Mouse (Mus musculus) left cerebral cortex, postnatal 10 days (tissue): ENCODE data around the gene Rbpms2. TPM values are rescaled to one million over a fixed set of nuclear protein-coding genes. Genes with fewer than 3 reads are reported as not detected.

Experiments
- DNase-seq, 2 experiments: peaks; one replicate each; pipeline ENCODE4 v3.0.0; 2021 to 2022; ENCODE audit warnings: low spot score in 2 of 2, mixed read lengths in 1 of 2; ENCODE audit errors: extremely low spot score in 1 of 2
- intact Hi-C: fragments of 180-260 bp; cut with DNase I; formaldehyde crosslinking; loops from one replicate; pipeline ENCODE4 v1.15.1; 2025
- total RNA-seq, 2 experiments: library from RNA; stranded (reverse); gene quantifications; 2 replicates each; pipeline ENCODE4 v1.2.3; 2021

Rbpms2 gene
- total RNA-seq: 1 to 10 TPM; 1.6 to 1.8 TPM

- intact Hi-C loops: no loop called here
- DNase-seq: peak in 1 of 2 experiments; percentile 44
These were observed at the start of gene Rbpms2 for GRCm38 (mm10) chr9:65629025-65629766. Gene Rbpms2 (plus strand): TSS chr9:65629648.

GRCm38 (mm10) chr9:65579781-65580371 lies 49.6 kb upstream of the Rbpms2 start, which contains the start of gene Plekho2:
Gene Plekho2 (minus strand): TSS chr9:65580040.
- peak; percentile 82 to 94 for DNase-seq
- intact Hi-C loops: loop anchor here (2.0 kb wide), 1 partner anchor 55 kb away; no protein-coding TSS in a partner anchor

GRCm38 (mm10) chr9:65580401-65581256 lies 48.8 kb upstream of the Rbpms2 start:
- intact Hi-C loops: loop anchor here (2.0 kb wide), 1 partner anchor 56 kb away; no protein-coding TSS in a partner anchor
- DNase-seq: peak; percentile 66 to 89

GRCm38 (mm10) chr9:65583045-65583444 lies 46.4 kb upstream of the Rbpms2 start:
- intact Hi-C loops: no loop called here
- peak in 1 of 2 experiments; percentile 34 for DNase-seq

- intact Hi-C loops: no loop called here
- DNase-seq: peak; percentile 77 to 85
These were observed 42.8 kb upstream of the Rbpms2 start, which contains the start of gene Pif1 for GRCm38 (mm10) chr9:65586406-65587269. Gene Pif1 (plus strand): TSS chr9:65587160.

- intact Hi-C loops: no loop called here
- no peak for DNase-seq
These were observed 42.2 kb upstream of the Rbpms2 start for GRCm38 (mm10) chr9:65587270-65587572.

- intact Hi-C loops: no loop called here
- DNase-seq: peak in 1 of 2 experiments; percentile 50
These were observed 41.7 kb upstream of the Rbpms2 start for GRCm38 (mm10) chr9:65587573-65588358.

- DNase-seq: no peak
- intact Hi-C loops: no loop called here
These were observed 40.4 kb upstream of the Rbpms2 start for GRCm38 (mm10) chr9:65589091-65589490.

- no peak for DNase-seq
- intact Hi-C loops: no loop called here
These were observed 36.7 kb upstream of the Rbpms2 start for GRCm38 (mm10) chr9:65592721-65593120.

GRCm38 (mm10) chr9:65593596-65593995 lies 35.9 kb upstream of the Rbpms2 start:
- no peak for DNase-seq
- intact Hi-C loops: no loop called here

- intact Hi-C loops: no loop called here
- DNase-seq: peak in 1 of 2 experiments; percentile 57
These were observed 30.6 kb upstream of the Rbpms2 start for GRCm38 (mm10) chr9:65598765-65599249.

GRCm38 (mm10) chr9:65600951-65601350 lies 28.5 kb upstream of the Rbpms2 start:
- intact Hi-C loops: no loop called here
- DNase-seq: no peak

- intact Hi-C loops: loop anchor here (2.0 kb wide), 1 partner anchor 57 kb away; no protein-coding TSS in a partner anchor
- DNase-seq: no peak
These were observed 25.9 kb upstream of the Rbpms2 start for GRCm38 (mm10) chr9:65603401-65604102.

GRCm38 (mm10) chr9:65605471-65606136 lies 23.8 kb upstream of the Rbpms2 start:
- intact Hi-C loops: loop anchor here (2.0 to 5.0 kb wide), 2 partner anchors 55 to 247 kb away; no protein-coding TSS in a partner anchor
- peak; percentile 32 to 80 for DNase-seq

GRCm38 (mm10) chr9:65606321-65607109 lies 22.9 kb upstream of the Rbpms2 start:
- intact Hi-C loops: loop anchor here (5.0 kb wide), 1 partner anchor 246 kb away; no protein-coding TSS in a partner anchor
- DNase-seq: no peak
